Mouse (Mus musculus): ENCODE measurements around the gene Ank. TPM values are rescaled to one million over a fixed set of nuclear protein-coding genes. Genes with fewer than 3 reads are reported as not detected.

The Ank gene
- total and polyA plus RNA-seq, 3 experiments = 176 to 225 (median 196) TPM

DNA sequence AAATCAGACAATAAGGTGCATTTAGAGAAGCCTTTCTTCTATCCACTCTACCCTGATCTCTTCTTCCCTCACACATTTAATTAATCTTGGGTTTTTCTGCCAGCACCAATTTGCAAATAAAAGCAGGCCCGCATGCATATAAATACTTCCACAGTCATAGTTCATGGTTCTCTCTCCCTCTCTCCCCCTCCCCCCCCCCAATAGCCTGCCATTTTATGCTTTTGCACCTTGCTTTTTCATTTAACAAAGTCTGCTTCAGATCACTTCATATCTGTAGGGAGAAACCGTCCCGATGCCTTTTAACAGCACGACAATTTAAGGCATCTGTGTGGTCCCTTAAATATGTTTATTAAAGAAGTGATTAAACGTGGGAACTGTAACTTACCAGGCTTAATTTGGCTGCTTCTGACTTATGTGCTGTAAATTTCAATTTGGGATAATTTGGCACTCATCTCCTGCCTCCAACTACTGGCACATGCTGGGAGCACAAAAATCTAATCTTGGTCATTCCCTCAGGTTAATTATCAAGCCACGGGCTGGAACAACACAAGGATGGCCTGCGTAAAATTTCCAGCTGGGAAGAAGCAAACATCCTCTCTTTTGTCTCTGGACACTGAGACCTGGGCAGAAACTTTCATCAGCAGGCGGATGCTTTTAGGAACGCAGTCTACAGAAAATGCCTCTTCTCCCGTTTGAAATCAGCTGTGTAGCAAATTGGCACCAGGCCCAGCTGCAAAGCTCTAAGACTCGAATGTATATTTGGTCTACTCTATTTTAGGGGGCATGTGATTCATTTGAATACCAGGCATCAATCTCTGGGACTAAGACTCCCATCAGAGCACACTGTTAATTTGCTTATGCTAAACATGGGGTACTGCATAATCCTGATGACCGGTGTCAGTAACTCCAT, 4.9 kb upstream of the Ank start:
- TF ChIP-seq EP300 (IDR thresholded peaks at IDR 0.05; ENCODE audit: insufficient read depth, low read depth, low read length) (no peak), POLR2A (IDR thresholded peaks at IDR 0.05; ENCODE audit: insufficient read depth, low read depth, low read length) (no peak), CTCF (IDR thresholded peaks at IDR 0.05) (no peak)
- Histone ChIP-seq H3K4me1 (ENCODE audit: control insufficient read depth, insufficient read depth, low read length) (no peaks in the 10 kb centered on the region; the same call in 1 of the 2 replicates), H3K27me3 (ENCODE audit: control insufficient read depth, insufficient read depth, low read length) (no peaks in the 10 kb centered on the region), H3K79me2 (replicated peaks; ENCODE audit: control insufficient read depth, insufficient read depth, low read length) (no peaks in the 10 kb centered on the region; the same call in 1 of the 2 replicates), H3K27ac (no peak overlapping the region), H3K36me3 (ENCODE audit: control insufficient read depth, insufficient read depth, low read length) (no peaks in the 10 kb centered on the region), H3K9ac (ENCODE audit: low read depth, low read length) (no peak overlapping the region), H3K4me3 (no peak overlapping the region)
- DNase-seq = no peak
- 61% methylated on average over 12 of the region's 12 CpGs for WGBS
- intact Hi-C loops (cut with DNase I) = no loop called here

DNA sequence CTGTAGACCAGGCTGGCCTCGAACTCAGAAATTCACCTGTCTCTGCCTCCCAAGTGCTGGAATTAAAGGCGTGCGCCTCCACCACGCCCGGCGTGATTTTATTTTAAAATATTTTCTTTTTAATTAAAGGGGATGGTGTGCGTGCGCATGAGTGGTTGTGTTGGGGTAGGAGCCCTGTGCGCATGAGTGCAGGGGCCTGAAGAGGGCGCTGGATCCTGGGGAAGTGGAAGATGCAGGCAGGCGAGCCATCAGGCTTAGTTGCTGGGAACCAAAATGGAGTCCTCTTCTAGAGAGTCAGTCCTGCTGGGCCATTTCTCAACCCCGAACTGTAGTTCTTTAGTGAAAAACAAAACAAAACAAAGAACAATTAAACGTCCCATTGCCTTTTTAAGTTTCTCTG, 2.6 kb upstream of the Ank start:
- no peak for DNase-seq

DNA sequence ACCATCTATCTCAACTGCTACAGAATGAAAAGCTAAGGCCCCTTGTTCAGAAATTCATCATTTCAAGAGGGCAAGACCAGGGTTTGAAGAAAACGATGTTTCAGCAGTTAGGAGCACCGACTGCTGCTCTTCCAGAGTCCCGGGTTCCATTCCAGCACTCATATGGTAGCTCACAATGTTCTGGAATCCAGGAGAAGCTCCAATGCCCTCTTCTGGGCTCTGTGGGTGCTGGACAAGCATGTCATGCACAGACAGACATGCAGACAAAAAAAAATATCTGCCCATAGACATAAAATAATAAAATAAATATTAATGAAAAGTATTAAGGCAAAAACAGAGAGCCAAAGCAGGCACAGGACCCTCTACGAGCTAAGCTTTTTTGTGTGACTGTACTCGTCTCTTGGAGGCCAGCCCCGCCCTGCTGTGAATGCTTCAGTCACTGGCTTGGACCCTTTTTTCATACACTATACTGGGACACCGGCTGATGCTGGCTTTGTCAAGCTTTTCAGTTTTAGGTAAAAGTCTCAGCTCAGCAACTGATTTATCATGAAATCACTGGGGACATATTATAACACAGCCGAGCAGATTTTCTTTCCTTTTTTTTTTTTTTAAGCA, 979 bp upstream of the Ank start:
- Histone ChIP-seq H3K36me3 (ENCODE audit: control insufficient read depth, insufficient read depth, low read length) (peaks cover 4% of the 10 kb centered on the region; the same call in 1 of the 2 replicates), H3K4me1 (ENCODE audit: control insufficient read depth, insufficient read depth, low read length) (peaks cover 1% of the 10 kb centered on the region), H3K27me3 (ENCODE audit: control insufficient read depth, insufficient read depth, low read length) (no peaks in the 10 kb centered on the region), H3K4me3 (peak overlapping the region; percentile 81), H3K9ac (ENCODE audit: low read depth, low read length) (no peak overlapping the region), H3K27ac (peak overlapping the region; percentile 89), H3K79me2 (replicated peaks; ENCODE audit: control insufficient read depth, insufficient read depth, low read length) (peaks cover 1% of the 10 kb centered on the region; the same call in 1 of the 2 replicates)
- peak; percentile 24; the same call in 1 of the 2 replicates for TF ChIP-seq CTCF (IDR thresholded peaks at IDR 0.05)
- TF ChIP-seq EP300 (IDR thresholded peaks at IDR 0.05; ENCODE audit: insufficient read depth, low read depth, low read length) = no peak
- intact Hi-C loops (cut with DNase I) = loop anchor here (1.0 to 5.0 kb wide), 4 partner anchors 74 to 147 kb away; no protein-coding TSS in a partner anchor
- 31% methylated on average over 8 of the region's 8 CpGs for WGBS
- peak in 1 of 2 experiments; percentile 22 for DNase-seq

More for the DNA sequence above, 2.6 kb upstream of the Ank start:
- Histone ChIP-seq H3K27ac (no peak overlapping the region), H3K4me3 (no peak overlapping the region), H3K79me2 (replicated peaks; ENCODE audit: control insufficient read depth, insufficient read depth, low read length) (peaks cover 1% of the 10 kb centered on the region; the same call in 1 of the 2 replicates), H3K4me1 (ENCODE audit: control insufficient read depth, insufficient read depth, low read length) (peaks cover 1% of the 10 kb centered on the region), H3K27me3 (ENCODE audit: control insufficient read depth, insufficient read depth, low read length) (no peaks in the 10 kb centered on the region), H3K36me3 (ENCODE audit: control insufficient read depth, insufficient read depth, low read length) (peaks cover under 1% of the 10 kb centered on the region; the same call in 1 of the 2 replicates), H3K9ac (ENCODE audit: low read depth, low read length) (no peak overlapping the region)
- WGBS = 96% methylated on average over 13 of the region's 13 CpGs
- intact Hi-C loops (cut with DNase I) = no loop called here
- no peak for TF ChIP-seq CTCF (IDR thresholded peaks at IDR 0.05)
- no peak for TF ChIP-seq EP300 (IDR thresholded peaks at IDR 0.05; ENCODE audit: insufficient read depth, low read depth, low read length)
- no peak for TF ChIP-seq POLR2A (IDR thresholded peaks at IDR 0.05; ENCODE audit: insufficient read depth, low read depth, low read length)

DNA sequence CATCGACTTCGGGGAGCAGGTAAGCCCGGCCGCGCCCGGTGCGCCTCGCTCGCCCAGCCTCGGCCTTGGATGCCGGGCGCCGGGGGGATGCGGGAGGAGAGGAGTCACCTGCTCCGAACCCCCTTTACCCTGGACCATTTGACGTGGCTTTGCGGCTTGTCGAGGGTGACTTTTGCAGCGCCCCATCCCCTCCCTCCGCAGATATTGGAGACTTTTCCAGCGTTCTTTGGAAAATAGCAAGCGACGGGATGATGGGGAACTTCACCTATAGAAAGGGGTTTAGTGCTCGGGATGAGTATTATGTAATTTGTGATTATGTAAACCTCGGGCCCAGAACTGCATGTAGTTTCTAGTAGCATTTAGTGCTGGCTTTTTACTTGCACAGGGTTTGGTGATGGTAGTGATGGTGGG, 609 bp downstream of the Ank start:
- Histone ChIP-seq H3K4me1 (ENCODE audit: control insufficient read depth, insufficient read depth, low read length) (peaks cover 1% of the 10 kb centered on the region), H3K79me2 (replicated peaks; ENCODE audit: control insufficient read depth, insufficient read depth, low read length) (peaks cover 3% of the 10 kb centered on the region; the same call in 1 of the 2 replicates), H3K27me3 (ENCODE audit: control insufficient read depth, insufficient read depth, low read length) (no peaks in the 10 kb centered on the region), H3K27ac (peak overlapping the region; percentile 88), H3K36me3 (ENCODE audit: control insufficient read depth, insufficient read depth, low read length) (peaks cover 9% of the 10 kb centered on the region), H3K4me3 (peak overlapping the region; percentile 73), H3K9ac (ENCODE audit: low read depth, low read length) (peak overlapping the region; percentile 100)
- intact Hi-C loops (cut with DNase I) = loop anchor here (2.0 to 5.0 kb wide), 3 partner anchors 114 to 145 kb away; no protein-coding TSS in a partner anchor
- no peak for TF ChIP-seq CTCF (IDR thresholded peaks at IDR 0.05)
- no peak for TF ChIP-seq EP300 (IDR thresholded peaks at IDR 0.05; ENCODE audit: insufficient read depth, low read depth, low read length)
- DNase-seq = no peak
- WGBS = under 1% methylated on average over 25 of the region's 25 CpGs

DNA sequence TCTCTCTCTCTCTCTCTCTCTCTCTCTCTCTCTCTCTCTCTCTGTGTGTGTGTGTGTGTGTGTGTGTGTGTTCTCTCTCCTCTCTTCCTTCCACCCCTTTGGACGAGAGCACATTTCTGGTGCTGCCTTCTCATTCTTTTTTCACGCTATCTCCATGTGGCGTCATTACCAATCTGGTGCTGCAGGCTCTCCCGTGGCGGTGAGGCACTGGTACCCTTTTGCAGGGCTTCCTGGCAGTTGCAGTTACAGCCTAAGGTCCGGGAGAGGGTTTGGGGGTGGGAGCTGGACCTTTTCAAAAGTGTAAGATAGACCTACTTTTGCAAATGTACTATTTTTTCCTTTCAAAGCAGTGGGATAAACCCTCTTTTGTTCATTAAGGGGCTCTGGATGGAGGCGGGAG, 1.2 kb downstream of the Ank start:
- Histone ChIP-seq H3K27me3 (ENCODE audit: control insufficient read depth, insufficient read depth, low read length) (no peaks in the 10 kb centered on the region), H3K79me2 (replicated peaks; ENCODE audit: control insufficient read depth, insufficient read depth, low read length) (peaks cover 3% of the 10 kb centered on the region; the same call in 1 of the 2 replicates), H3K9ac (ENCODE audit: low read depth, low read length) (peak overlapping the region; percentile 100), H3K36me3 (ENCODE audit: control insufficient read depth, insufficient read depth, low read length) (peaks cover 11% of the 10 kb centered on the region), H3K4me3 (peak overlapping the region; percentile 73), H3K4me1 (ENCODE audit: control insufficient read depth, insufficient read depth, low read length) (peaks cover 1% of the 10 kb centered on the region), H3K27ac (peak overlapping the region; percentile 88)
- 30% methylated on average over 7 of the region's 7 CpGs for WGBS
- intact Hi-C loops (cut with DNase I) = loop anchor here (2.0 to 5.0 kb wide), 3 partner anchors 113 to 145 kb away; no protein-coding TSS in a partner anchor
- DNase-seq = peak in 1 of 2 experiments; percentile 33
- no peak for TF ChIP-seq CTCF (IDR thresholded peaks at IDR 0.05)
- no peak for TF ChIP-seq EP300 (IDR thresholded peaks at IDR 0.05; ENCODE audit: insufficient read depth, low read depth, low read length)
